Mouse (Mus musculus) hindbrain, embryonic 13.5 days (tissue): ENCODE results near the gene Gbp2b. TPM values are rescaled to one million over a fixed set of nuclear protein-coding genes. Genes with fewer than 3 reads are reported as not detected.
"Not testable (repeated sequence)": the region's sequence is repeated elsewhere in the genome, so short reads cannot be mapped to it uniquely, and the experiment has no call there.

ENCODE experiments used
- ATAC-seq: fragments of 200-750 bp; cut with Nextera tagmentation; 2 replicates; pipeline ENCODE4 v1.8.0; 2017; ENCODE audit warnings: moderate TSS enrichment; ENCODE audit not compliant: low FRiP score
- H3K27ac ChIP-seq: fragments of 300-500 bp; sonication (generic); 2 replicates; pipeline ENCODE4 v1.5.1; 2015; ENCODE audit warnings: inconsistent platforms, mild to moderate bottlenecking, moderate library complexity
- H3K27me3 ChIP-seq: fragments of 300-500 bp; sonication (generic); 2 replicates; pipeline ENCODE4 v1.6.1; 2015; ENCODE audit warnings: mild to moderate bottlenecking, inconsistent platforms
- H3K36me3 ChIP-seq: fragments of 300-500 bp; sonication (generic); 2 replicates; pipeline ENCODE4 v1.6.1; 2015; ENCODE audit warnings: mild to moderate bottlenecking, inconsistent platforms
- H3K4me1 ChIP-seq: fragments of 300-500 bp; sonication (generic); replicated peaks from 2 replicates; pipeline ENCODE4 v1.6.1; 2015; ENCODE audit warnings: inconsistent platforms
- H3K4me2 ChIP-seq: fragments of 300-500 bp; sonication (generic); 2 replicates; pipeline ENCODE4 v1.6.1; 2015; ENCODE audit warnings: inconsistent platforms, mild to moderate bottlenecking, moderate library complexity
- H3K4me3 ChIP-seq: fragments of 300-500 bp; sonication (generic); 2 replicates; pipeline ENCODE4 v1.5.1; 2015; ENCODE audit warnings: mild to moderate bottlenecking, inconsistent platforms
- H3K9ac ChIP-seq: fragments of 300-500 bp; sonication (generic); 2 replicates; pipeline ENCODE4 v1.6.1; 2015; ENCODE audit warnings: mild to moderate bottlenecking, inconsistent platforms
- H3K9me3 ChIP-seq: fragments of 300-500 bp; sonication (generic); 2 replicates; pipeline ENCODE4 v1.6.1; 2016; ENCODE audit warnings: inconsistent platforms
- WGBS: fragments of 180-500 bp; shearing (Covaris S2); methylation state at CpG from one replicate; pipeline ENCODE4 v1.1.7; 2015; 5-methylcytosine and 5-hydroxymethylcytosine counted together
- microRNA-seq: library from miRNA; unstranded; fragments of <30 nt; microRNA quantifications from one replicate; pipeline ENCODE4, GENCODE M21; 2016
- polyA plus RNA-seq: library from polyadenylated mRNA; unstranded; fragments of >200 nt; fragmentation: Nextera tagmentation; extraction: Ambion mirVana; gene quantifications from 2 replicates; pipeline ENCODE4 v1.2.1, GENCODE M21; 2015

Gbp2b gene
- polyA plus RNA-seq, 1 experiment from 2014 or later = not detected

GRCm38 (mm10) chr3:142640201-142640600 is 45.6 kb downstream of the Gbp2b start:
- H3K9me3 ChIP-seq = no peaks in the 10 kb centered on the region
- ATAC-seq = no peak
- 6% methylated on average over 9 of the region's 9 CpGs for WGBS
- H3K27me3 ChIP-seq = no peaks in the 10 kb centered on the region
- 0 out of 2 replicates have a peak overlapping the region, but pooled peaks have one; percentile 18 for H3K4me2 ChIP-seq
- no peak overlapping the region for H3K4me3 ChIP-seq
- H3K4me1 ChIP-seq = no peaks in the 10 kb centered on the region
- H3K9ac ChIP-seq = no peak overlapping the region
- H3K27ac ChIP-seq = no peak overlapping the region
- no peaks in the 10 kb centered on the region for H3K36me3 ChIP-seq

- H3K4me3 ChIP-seq, H3K27ac ChIP-seq, ATAC-seq, H3K9ac ChIP-seq, H3K4me1 ChIP-seq, H3K9me3 ChIP-seq, H3K4me2 ChIP-seq, H3K27me3 ChIP-seq, H3K36me3 ChIP-seq: not testable (repeated sequence)
- WGBS = 21% methylated on average over 2 of the region's 2 CpGs
These were observed 51.3 kb downstream of the Gbp2b start for GRCm38 (mm10) chr3:142645949-142646348.

GRCm38 (mm10) chr3:142647836-142648235 is 53.2 kb downstream of the Gbp2b start:
- not testable (repeated sequence) for H3K27me3 ChIP-seq, H3K4me1 ChIP-seq, H3K9me3 ChIP-seq, H3K9ac ChIP-seq, H3K4me2 ChIP-seq, H3K4me3 ChIP-seq, H3K36me3 ChIP-seq, H3K27ac ChIP-seq, ATAC-seq
- WGBS = 74% methylated on average over 7 of the region's 7 CpGs

GRCm38 (mm10) chr3:142650205-142650604 is 55.6 kb downstream of the Gbp2b start:
- H3K4me2 ChIP-seq = no peak overlapping the region
- WGBS = 42% methylated on average over 2 of the region's 2 CpGs
- H3K4me3 ChIP-seq = no peak overlapping the region
- H3K27me3 ChIP-seq = no peaks in the 10 kb centered on the region
- H3K36me3 ChIP-seq = no peaks in the 10 kb centered on the region
- no peaks in the 10 kb centered on the region for H3K9me3 ChIP-seq
- no peak overlapping the region for H3K27ac ChIP-seq
- no peaks in the 10 kb centered on the region for H3K4me1 ChIP-seq
- H3K9ac ChIP-seq = no peak overlapping the region
- ATAC-seq = no peak

GRCm38 (mm10) chr3:142664723-142665122 is 70.1 kb downstream of the Gbp2b start:
- no peaks in the 10 kb centered on the region; the same call in 1 of the 2 replicates for H3K9me3 ChIP-seq
- H3K4me3 ChIP-seq = no peak overlapping the region
- no peaks in the 10 kb centered on the region for H3K27me3 ChIP-seq
- H3K36me3 ChIP-seq = no peaks in the 10 kb centered on the region
- no peak overlapping the region for H3K27ac ChIP-seq
- H3K4me2 ChIP-seq = no peak overlapping the region
- peak; percentile 21; the same call in 1 of the 2 replicates for ATAC-seq
- no peak overlapping the region for H3K9ac ChIP-seq
- WGBS = 93% methylated on average over 8 of the region's 8 CpGs
- H3K4me1 ChIP-seq = no peaks in the 10 kb centered on the region

Small RNAs within 50 kb of the gene (microRNA-seq; reads per million reads assigned to microRNA genes)
- gene Mir6381 = not detected

Other genes starting within 250 kb of the Gbp2b start
- 13.8 and 15.0 TPM in 2 replicates for gene Pdlim5, start 199.2 kb upstream of the Gbp2b start, polyA plus RNA-seq
- 0.13 TPM in 1 of 2 replicates, not detected in the other for gene Gbp5, start 100.9 kb upstream of the Gbp2b start, polyA plus RNA-seq
- gene Gbp7, start 64.5 kb upstream of the Gbp2b start, polyA plus RNA-seq = 1.7 TPM in 2 replicates
- gene Gbp3, start 34.8 kb upstream of the Gbp2b start, polyA plus RNA-seq = 1.0 and 1.2 TPM in 2 replicates
- 0.35 and 0.60 TPM in 2 replicates for gene Gbp2, start 25.8 kb downstream of the Gbp2b start, polyA plus RNA-seq
- gene Kyat3, start 106.2 kb downstream of the Gbp2b start, polyA plus RNA-seq = 5.1 and 5.3 TPM in 2 replicates
- gene Gtf2b, start 170.2 kb downstream of the Gbp2b start, polyA plus RNA-seq = 92.3 and 94.3 TPM in 2 replicates